Mouse (Mus musculus) kidney, embryonic 16.5 days (tissue): ENCODE data around the gene Copz1. TPM values are rescaled to one million over a fixed set of nuclear protein-coding genes. Genes with fewer than 3 reads are reported as not detected.

Experiments used
- ATAC-seq: fragments of 200-750 bp; cut with Nextera tagmentation; 2 replicates; pipeline ENCODE4 v1.8.0; 2017; ENCODE audit warnings: moderate TSS enrichment; ENCODE audit not compliant: low FRiP score, low TSS enrichment
- H3K27ac ChIP-seq: fragments of 300-500 bp; sonication (generic); 2 replicates; pipeline ENCODE4 v1.5.1; 2014; ENCODE audit warnings: low read length
- H3K27me3 ChIP-seq: fragments of 300-500 bp; sonication (generic); 2 replicates; pipeline ENCODE4 v1.6.1; 2014; ENCODE audit warnings: low read length, control low read depth, mixed read lengths; ENCODE audit not compliant: insufficient read depth
- H3K36me3 ChIP-seq: fragments of 300-500 bp; sonication (generic); 2 replicates; pipeline ENCODE4 v1.6.1; 2014; ENCODE audit warnings: low read length, control low read depth, mixed read lengths; ENCODE audit not compliant: insufficient read depth
- H3K4me1 ChIP-seq: fragments of 300-500 bp; sonication (generic); 2 replicates; pipeline ENCODE4 v1.6.1; 2014; ENCODE audit warnings: low read length, control low read depth, mixed read lengths; ENCODE audit not compliant: insufficient read depth
- H3K4me2 ChIP-seq: fragments of 300-500 bp; sonication (generic); replicated peaks from 2 replicates; pipeline ENCODE4 v1.6.1; 2014; ENCODE audit warnings: low read depth, low read length
- H3K4me3 ChIP-seq: fragments of 300-500 bp; sonication (generic); 2 replicates; pipeline ENCODE4 v1.5.1; 2014; ENCODE audit warnings: mild to moderate bottlenecking, low read length
- H3K9ac ChIP-seq: fragments of 300-500 bp; sonication (generic); replicated peaks from 2 replicates; pipeline ENCODE4 v1.6.1; 2014; ENCODE audit warnings: low read length
- H3K9me3 ChIP-seq: fragments of 300-500 bp; sonication (generic); 2 replicates; pipeline ENCODE4 v1.6.1; 2016; ENCODE audit warnings: low read length, control low read depth
- WGBS: fragments of 180-500 bp; shearing (Covaris S2); extraction: QIAGEN DNeasy Blood & Tissue Kit; methylation state at CpG from one replicate; pipeline ENCODE4 v1.1.7; 2014; 5-methylcytosine and 5-hydroxymethylcytosine counted together
- polyA plus RNA-seq: library from polyadenylated mRNA; unstranded; fragments of >200 nt; fragmentation: Nextera tagmentation; extraction: Ambion mirVana; gene quantifications from 2 replicates; pipeline ENCODE4 v1.2.1, GENCODE M21; 2015

The Copz1 gene
- polyA plus RNA-seq, 1 experiment from 2014 or later = 324 TPM

- Histone ChIP-seq H3K4me2 (no peak overlapping the region; the same call in 1 of the 2 replicates), H3K27me3 (no peaks in the 10 kb centered on the region), H3K9me3 (no peaks in the 10 kb centered on the region), H3K36me3 (peaks cover 6% of the 10 kb centered on the region; the same call in 1 of the 2 replicates), H3K27ac (peak overlapping the region; percentile 89), H3K4me3 (no peak overlapping the region), H3K9ac (peak overlapping the region; percentile 25), H3K4me1 (peaks cover 89% of the 10 kb centered on the region)
- 54% methylated on average over 5 of the region's 5 CpGs for WGBS
- no peak for ATAC-seq
Measured at GRCm38 (mm10) chr15:103298861-103299616, 26.5 kb downstream of the Copz1 start.

- Histone ChIP-seq H3K4me1 (peaks cover 93% of the 10 kb centered on the region), H3K27me3 (no peaks in the 10 kb centered on the region), H3K4me2 (peak overlapping the region; percentile 42), H3K9me3 (no peaks in the 10 kb centered on the region), H3K27ac (peak overlapping the region; percentile 89), H3K4me3 (peak overlapping the region; percentile 3; the same call in 1 of the 2 replicates), H3K36me3 (peaks cover 6% of the 10 kb centered on the region; the same call in 1 of the 2 replicates), H3K9ac (peak overlapping the region; percentile 33; the same call in 1 of the 2 replicates)
- no peak for ATAC-seq
- 20% methylated on average over 8 of the region's 8 CpGs for WGBS
Measured at GRCm38 (mm10) chr15:103299644-103300043, 27.1 kb downstream of the Copz1 start.

- Histone ChIP-seq H3K9ac (peak overlapping the region; percentile 33; the same call in 1 of the 2 replicates), H3K4me1 (peaks cover 93% of the 10 kb centered on the region), H3K36me3 (peaks cover 6% of the 10 kb centered on the region; the same call in 1 of the 2 replicates), H3K4me3 (peak overlapping the region; percentile 3), H3K27me3 (no peaks in the 10 kb centered on the region), H3K9me3 (no peaks in the 10 kb centered on the region), H3K4me2 (peak overlapping the region; percentile 42), H3K27ac (peak overlapping the region; percentile 89)
- WGBS = 8% methylated on average over 18 of the region's 18 CpGs
- peak; percentile 28 for ATAC-seq
Measured at GRCm38 (mm10) chr15:103300067-103300471, 27.6 kb downstream of the Copz1 start.

GRCm38 (mm10) chr15:103300560-103300959, 28.0 kb downstream of the Copz1 start:
- peaks cover 90% of the 10 kb centered on the region for H3K4me1 ChIP-seq
- H3K27ac ChIP-seq = peak overlapping the region; percentile 89
- no peaks in the 10 kb centered on the region for H3K9me3 ChIP-seq
- ATAC-seq = no peak
- H3K27me3 ChIP-seq = no peaks in the 10 kb centered on the region
- H3K4me3 ChIP-seq = peak overlapping the region; percentile 3; the same call in 1 of the 2 replicates
- WGBS = 13% methylated on average over 2 of the region's 2 CpGs
- H3K36me3 ChIP-seq = peaks cover 6% of the 10 kb centered on the region; the same call in 1 of the 2 replicates
- peak overlapping the region; percentile 42 for H3K4me2 ChIP-seq
- peak overlapping the region; percentile 33 for H3K9ac ChIP-seq

- Histone ChIP-seq H3K9me3 (no peaks in the 10 kb centered on the region), H3K4me2 (peak overlapping the region; percentile 42; the same call in 1 of the 2 replicates), H3K27ac (peak overlapping the region; percentile 89), H3K27me3 (no peaks in the 10 kb centered on the region), H3K36me3 (peaks cover 6% of the 10 kb centered on the region; the same call in 1 of the 2 replicates), H3K9ac (peak overlapping the region; percentile 33; the same call in 1 of the 2 replicates), H3K4me1 (peaks cover 90% of the 10 kb centered on the region), H3K4me3 (no peak overlapping the region)
- 21% methylated on average over 2 of the region's 2 CpGs for WGBS
- no peak for ATAC-seq
Measured at GRCm38 (mm10) chr15:103301046-103301445, 28.5 kb downstream of the Copz1 start.

- Histone ChIP-seq H3K27me3 (no peaks in the 10 kb centered on the region), H3K27ac (peak overlapping the region; percentile 99), H3K36me3 (peaks cover 5% of the 10 kb centered on the region; the same call in 1 of the 2 replicates), H3K4me2 (no peak overlapping the region; the same call in 1 of the 2 replicates), H3K4me1 (peaks cover 90% of the 10 kb centered on the region), H3K9me3 (no peaks in the 10 kb centered on the region), H3K9ac (peak overlapping the region; percentile 39), H3K4me3 (no peak overlapping the region)
- WGBS = 23% methylated on average over 5 of the region's 5 CpGs
- no peak for ATAC-seq
Measured at GRCm38 (mm10) chr15:103301547-103302340, 29.2 kb downstream of the Copz1 start.

- Histone ChIP-seq H3K4me3 (no peak overlapping the region), H3K27ac (peak overlapping the region; percentile 99), H3K9me3 (no peaks in the 10 kb centered on the region), H3K4me1 (peaks cover 93% of the 10 kb centered on the region), H3K4me2 (peak overlapping the region; percentile 10; the same call in 1 of the 2 replicates), H3K9ac (peak overlapping the region; percentile 39), H3K27me3 (no peaks in the 10 kb centered on the region), H3K36me3 (no peaks in the 10 kb centered on the region)
- ATAC-seq = no peak
- 4% methylated on average over 6 of the region's 6 CpGs for WGBS
Measured at GRCm38 (mm10) chr15:103302341-103303021, 30.0 kb downstream of the Copz1 start.

- Histone ChIP-seq H3K36me3 (no peaks in the 10 kb centered on the region), H3K4me2 (peak overlapping the region; percentile 71), H3K27me3 (no peaks in the 10 kb centered on the region), H3K4me1 (peaks cover 94% of the 10 kb centered on the region), H3K9me3 (no peaks in the 10 kb centered on the region), H3K4me3 (peak overlapping the region; percentile 50), H3K9ac (peak overlapping the region; percentile 70), H3K27ac (peak overlapping the region; percentile 99)
- WGBS = 3% methylated on average over 8 of the region's 8 CpGs
- peak; percentile 24; the same call in 1 of the 2 replicates for ATAC-seq
Measured at GRCm38 (mm10) chr15:103303916-103304615, 31.6 kb downstream of the Copz1 start.

- Histone ChIP-seq H3K4me3 (peak overlapping the region; percentile 50), H3K9me3 (no peaks in the 10 kb centered on the region), H3K27me3 (no peaks in the 10 kb centered on the region), H3K9ac (peak overlapping the region; percentile 70), H3K4me1 (peaks cover 93% of the 10 kb centered on the region), H3K4me2 (peak overlapping the region; percentile 71), H3K36me3 (no peaks in the 10 kb centered on the region), H3K27ac (peak overlapping the region; percentile 99)
- peak; percentile 8; the same call in 1 of the 2 replicates for ATAC-seq
- under 1% methylated on average over 9 of the region's 9 CpGs for WGBS
Measured at GRCm38 (mm10) chr15:103304616-103304969, 32.1 kb downstream of the Copz1 start.
